Mouse (Mus musculus): ENCODE data around the gene 2310039H08Rik. TPM values are rescaled to one million over a fixed set of nuclear protein-coding genes. Genes with fewer than 3 reads are reported as not detected.

Gene 2310039H08Rik
- polyA plus RNA-seq, 1 experiment: 6.1 TPM

GRCm38 (mm10) chr17:46814497-46814896, 42.1 kb downstream of the 2310039H08Rik start:
- Histone ChIP-seq H3K4me1 (ENCODE audit: control insufficient read depth, insufficient read depth, low read length) (no peaks in the 10 kb centered on the region), H3K4me3 (ENCODE audit: insufficient read depth, low read length) (no peak overlapping the region), H3K27ac (ENCODE audit: insufficient read depth, low read depth, low read length) (no peak overlapping the region)
- TF ChIP-seq CTCF (IDR thresholded peaks at IDR 0.05; ENCODE audit: low read depth, low read length) (no peak), POLR2A (IDR thresholded peaks at IDR 0.05; ENCODE audit: borderline replicate concordance, low read depth, low read length) (no peak)

GRCm38 (mm10) chr17:46816306-46816705, 43.9 kb downstream of the 2310039H08Rik start:
- H3K4me1 ChIP-seq (ENCODE audit: control insufficient read depth, insufficient read depth, low read length): no peaks in the 10 kb centered on the region
- H3K27ac ChIP-seq (ENCODE audit: insufficient read depth, low read depth, low read length): no peak overlapping the region
- H3K4me3 ChIP-seq (ENCODE audit: insufficient read depth, low read length): no peak overlapping the region
- TF ChIP-seq POLR2A (IDR thresholded peaks at IDR 0.05; ENCODE audit: borderline replicate concordance, low read depth, low read length) (no peak), CTCF (IDR thresholded peaks at IDR 0.05; ENCODE audit: low read depth, low read length) (no peak)

GRCm38 (mm10) chr17:46817734-46818158, 45.3 kb downstream of the 2310039H08Rik start:
- Histone ChIP-seq H3K4me3 (ENCODE audit: insufficient read depth, low read length) (no peak overlapping the region), H3K4me1 (ENCODE audit: control insufficient read depth, insufficient read depth, low read length) (no peaks in the 10 kb centered on the region), H3K27ac (ENCODE audit: insufficient read depth, low read depth, low read length) (no peak overlapping the region)
- TF ChIP-seq CTCF (IDR thresholded peaks at IDR 0.05; ENCODE audit: low read depth, low read length): no peak
- no peak for TF ChIP-seq POLR2A (IDR thresholded peaks at IDR 0.05; ENCODE audit: borderline replicate concordance, low read depth, low read length)

- H3K27ac ChIP-seq (ENCODE audit: insufficient read depth, low read depth, low read length): no peak overlapping the region
- H3K4me1 ChIP-seq (ENCODE audit: control insufficient read depth, insufficient read depth, low read length): no peaks in the 10 kb centered on the region
- no peak overlapping the region for H3K4me3 ChIP-seq (ENCODE audit: insufficient read depth, low read length)
- no peak for TF ChIP-seq CTCF (IDR thresholded peaks at IDR 0.05; ENCODE audit: low read depth, low read length)
- no peak for TF ChIP-seq POLR2A (IDR thresholded peaks at IDR 0.05; ENCODE audit: borderline replicate concordance, low read depth, low read length)
Observed at GRCm38 (mm10) chr17:46820628-46821027, 48.2 kb downstream of the 2310039H08Rik start.

Other genes starting within 250 kb of the 2310039H08Rik start
- 27.7 and 46.3 TPM in 2 replicates for gene Cul9, start 226.2 kb upstream of the 2310039H08Rik start, polyA plus RNA-seq (2012; ENCODE audit: insufficient read depth, insufficient read length, missing spikeins)
- 28.9 and 44.2 TPM in 2 replicates for gene Srf, start 216.5 kb upstream of the 2310039H08Rik start, polyA plus RNA-seq (2012; ENCODE audit: insufficient read depth, insufficient read length, missing spikeins)
- gene Ptk7, start 143.1 kb upstream of the 2310039H08Rik start, polyA plus RNA-seq (2012; ENCODE audit: insufficient read depth, insufficient read length, missing spikeins): 0.43 and 0.56 TPM in 2 replicates
- 45.3 and 48.8 TPM in 2 replicates for gene Klc4, start 126.6 kb upstream of the 2310039H08Rik start, polyA plus RNA-seq (2012; ENCODE audit: insufficient read depth, insufficient read length, missing spikeins)
- 38.2 and 39.9 TPM in 2 replicates for gene Mrpl2, start 126.4 kb upstream of the 2310039H08Rik start, polyA plus RNA-seq (2012; ENCODE audit: insufficient read depth, insufficient read length, missing spikeins)
- 14.5 and 15.4 TPM in 2 replicates for gene Cul7, start 122.3 kb upstream of the 2310039H08Rik start, polyA plus RNA-seq (2012; ENCODE audit: insufficient read depth, insufficient read length, missing spikeins)
- gene Rrp36, start 98.3 kb upstream of the 2310039H08Rik start, polyA plus RNA-seq (2012; ENCODE audit: insufficient read depth, insufficient read length, missing spikeins): 25.8 and 27.7 TPM in 2 replicates
- gene Mea1, start 93.8 kb upstream of the 2310039H08Rik start, polyA plus RNA-seq (2012; ENCODE audit: insufficient read depth, insufficient read length, missing spikeins): 69.3 and 70.9 TPM in 2 replicates
- gene Klhdc3, start 91.7 kb upstream of the 2310039H08Rik start, polyA plus RNA-seq (2012; ENCODE audit: insufficient read depth, insufficient read length, missing spikeins): 50.3 and 52.9 TPM in 2 replicates
- gene Ppp2r5d, start 67.5 kb upstream of the 2310039H08Rik start, polyA plus RNA-seq (2012; ENCODE audit: insufficient read depth, insufficient read length, missing spikeins): 34.4 and 38.2 TPM in 2 replicates
- 26.6 and 27.8 TPM in 2 replicates for gene Pex6, start 61.2 kb upstream of the 2310039H08Rik start, polyA plus RNA-seq (2012; ENCODE audit: insufficient read depth, insufficient read length, missing spikeins)
- 1.2 TPM in 1 of 2 replicates, not detected in the other for gene Gnmt, start 43.5 kb upstream of the 2310039H08Rik start, polyA plus RNA-seq (2012; ENCODE audit: insufficient read depth, insufficient read length, missing spikeins)
- 134 and 146 TPM in 2 replicates for gene Cnpy3, start 20.4 kb upstream of the 2310039H08Rik start, polyA plus RNA-seq (2012; ENCODE audit: insufficient read depth, insufficient read length, missing spikeins)
- not detected in 2 replicates for gene Ptcra, start 8.9 kb upstream of the 2310039H08Rik start, polyA plus RNA-seq (2012; ENCODE audit: insufficient read depth, insufficient read length, missing spikeins)
- 75.3 and 83.5 TPM in 2 replicates for gene Rpl7l1, start 10.0 kb downstream of the 2310039H08Rik start, polyA plus RNA-seq (2012; ENCODE audit: insufficient read depth, insufficient read length, missing spikeins)
- gene Bicral, start 85.8 kb downstream of the 2310039H08Rik start, polyA plus RNA-seq (2012; ENCODE audit: insufficient read depth, insufficient read length, missing spikeins): 11.3 and 11.8 TPM in 2 replicates
- 11.4 and 13.6 TPM in 2 replicates for gene Tbcc, start 118.0 kb downstream of the 2310039H08Rik start, polyA plus RNA-seq (2012; ENCODE audit: insufficient read depth, insufficient read length, missing spikeins)
- not detected in 2 replicates for gene Prph2, start 137.8 kb downstream of the 2310039H08Rik start, polyA plus RNA-seq (2012; ENCODE audit: insufficient read depth, insufficient read length, missing spikeins)
- gene Ubr2, start 237.9 kb downstream of the 2310039H08Rik start, polyA plus RNA-seq (2012; ENCODE audit: insufficient read depth, insufficient read length, missing spikeins): 53.7 and 55.1 TPM in 2 replicates

Measured in bone marrow macrophage, adult 2 months (primary cell).